Mouse (Mus musculus) erythroblast, embryonic 14.5 days (primary cell): ENCODE measurements around the gene Fam49a.

Experiments used
- GATA1 ChIP-seq: IDR thresholded peaks from 2 replicates; pipeline ENCODE4 v1.6.1; 2012; ENCODE audit warnings: low read length, inconsistent platforms, mixed read lengths
- TAL1 ChIP-seq: IDR thresholded peaks from 3 replicates; pipeline ENCODE4 v1.6.1; 2012; ENCODE audit warnings: low read length, inconsistent platforms, mixed read lengths

DNA sequence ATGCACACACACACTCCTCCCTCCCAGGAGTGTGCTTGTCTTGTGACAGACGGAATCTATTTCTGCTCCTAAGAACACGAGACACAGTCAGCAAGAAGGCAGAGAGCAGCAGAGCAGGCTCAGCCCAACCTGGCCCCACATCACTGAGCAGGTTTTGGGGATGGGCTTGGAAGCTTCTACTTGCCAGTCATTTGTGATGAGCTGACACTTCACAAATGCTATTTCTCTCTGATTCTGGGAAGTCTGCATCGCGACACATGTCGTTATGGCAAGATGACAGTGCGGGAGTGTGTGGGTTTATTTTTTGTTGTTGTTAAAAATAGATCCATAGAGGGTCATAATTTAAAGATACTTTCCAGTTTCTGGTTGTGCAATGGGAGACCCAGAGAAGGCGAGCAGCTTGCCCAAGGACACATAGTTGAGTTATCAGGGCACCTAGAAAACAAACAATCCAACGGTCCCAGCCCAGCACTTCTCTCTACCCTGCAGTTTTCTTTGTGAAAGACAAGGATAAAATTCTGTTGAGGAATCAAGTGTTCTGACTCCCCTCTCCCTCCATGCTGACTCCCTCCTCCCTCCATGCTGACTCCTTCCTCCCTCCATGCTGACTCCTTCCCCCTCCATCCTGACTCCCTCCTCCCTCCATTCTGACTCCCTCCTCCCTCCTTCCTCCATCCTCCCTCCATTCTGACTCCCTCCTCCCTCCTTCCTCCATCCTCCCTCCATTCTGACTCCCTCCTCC, 41.0 kb upstream of the Fam49a start:
- TF ChIP-seq GATA1 = no peak
- TF ChIP-seq TAL1 = no peak
